Mouse (Mus musculus): ENCODE results near the gene Zfp683.

The Zfp683 gene

GRCm38 (mm10) chr4:134091225-134091529, 37.5 kb downstream of the Zfp683 start:
- no peak for DNase-seq (ENCODE audit: low read depth, low spot score)

GRCm38 (mm10) chr4:134092382-134093288, 39.0 kb downstream of the Zfp683 start:
- peak; percentile 39 for DNase-seq (ENCODE audit: low read depth, low spot score)

GRCm38 (mm10) chr4:134094004-134094564, 40.4 kb downstream of the Zfp683 start:
- DNase-seq (ENCODE audit: low read depth, low spot score): no peak

- DNase-seq (ENCODE audit: low read depth, low spot score): no peak
Measured at GRCm38 (mm10) chr4:134094923-134095547, 41.4 kb downstream of the Zfp683 start, which contains the start of gene Cd52. TSS of gene Cd52 (minus strand) at chr4:134095082.

GRCm38 (mm10) chr4:134096120-134096519, 42.5 kb downstream of the Zfp683 start:
- DNase-seq (ENCODE audit: low read depth, low spot score): no peak

GRCm38 (mm10) chr4:134097015-134097608, 43.5 kb downstream of the Zfp683 start:
- DNase-seq (ENCODE audit: low read depth, low spot score): no peak

GRCm38 (mm10) chr4:134098628-134099027, 45.0 kb downstream of the Zfp683 start:
- DNase-seq (ENCODE audit: low read depth, low spot score): no peak

GRCm38 (mm10) chr4:134100245-134100644, 46.6 kb downstream of the Zfp683 start:
- no peak for DNase-seq (ENCODE audit: low read depth, low spot score)

- DNase-seq (ENCODE audit: low read depth, low spot score): peak; percentile 85
Measured at GRCm38 (mm10) chr4:134101979-134102741, 48.5 kb downstream of the Zfp683 start, which contains the start of gene Ubxn11. TSS of gene Ubxn11 (plus strand) at chr4:134102570.

GRCm38 (mm10) chr4:134102742-134103119, 49.1 kb downstream of the Zfp683 start:
- peak; percentile 76 for DNase-seq (ENCODE audit: low read depth, low spot score)

- no peak for DNase-seq (ENCODE audit: low read depth, low spot score)
Measured at GRCm38 (mm10) chr4:134106105-134106504, 52.5 kb downstream of the Zfp683 start.

GRCm38 (mm10) chr4:134107730-134108129, 54.1 kb downstream of the Zfp683 start:
- no peak for DNase-seq (ENCODE audit: low read depth, low spot score)

- DNase-seq (ENCODE audit: low read depth, low spot score): no peak
Measured at GRCm38 (mm10) chr4:134108196-134108595, 54.6 kb downstream of the Zfp683 start.

All from retina, adult 2 months (tissue).